Mouse (Mus musculus) C2C12 (cell line): Measurements from ENCODE around the gene Ece2.

Experiments used
- CTCF ChIP-seq: IDR thresholded peaks from one replicate; pipeline ENCODE4 v1.5.1; 2011; ENCODE audit not compliant: control insufficient read depth, insufficient read depth, insufficient read length
- MAX ChIP-seq: IDR thresholded peaks from one replicate; pipeline ENCODE4 v1.6.1; 2011; ENCODE audit warnings: mild to moderate bottlenecking, control low read depth
- USF1 ChIP-seq: IDR thresholded peaks from one replicate; pipeline ENCODE4 v1.6.1; 2011; ENCODE audit warnings: low read depth, mild to moderate bottlenecking, control low read depth, moderate library complexity

DNA sequence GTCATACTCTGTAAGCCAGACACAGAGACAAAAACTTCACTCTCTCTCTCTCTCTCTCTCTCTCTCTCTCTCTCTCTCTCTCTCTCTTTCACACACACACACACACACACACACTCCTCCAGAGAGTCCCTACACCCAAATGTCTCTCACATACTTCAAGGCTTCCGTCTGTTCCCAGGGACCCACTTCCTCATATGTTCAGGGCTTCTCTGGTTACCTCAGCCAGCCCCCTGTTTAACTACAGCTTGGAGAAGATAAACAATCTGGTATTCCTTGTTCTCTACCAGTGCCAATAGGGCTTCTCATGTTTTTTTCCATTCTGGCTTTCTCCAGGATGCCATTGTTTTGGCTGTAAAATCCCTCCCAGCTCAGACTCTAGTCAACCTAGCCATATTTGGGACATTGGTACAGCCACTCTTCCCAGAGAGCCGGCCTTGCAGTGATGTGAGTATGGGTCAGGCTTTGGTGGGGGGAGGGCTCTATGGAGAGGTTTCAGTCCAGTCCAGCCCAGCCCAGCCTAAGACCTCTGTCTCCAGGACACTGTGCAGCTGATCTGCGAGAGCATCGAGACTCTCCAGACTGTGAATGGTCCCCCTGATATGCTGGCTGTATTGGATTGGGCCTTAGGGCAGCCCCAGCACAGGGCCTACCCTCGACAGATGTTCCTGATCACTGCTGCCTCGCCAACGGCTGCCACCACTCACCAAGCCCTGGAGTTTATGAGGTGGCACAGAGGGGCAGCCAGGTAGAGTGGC lies 32.8 kb upstream of the Ece2 start:
- TF ChIP-seq MAX: no peak
- TF ChIP-seq CTCF: no peak
- TF ChIP-seq USF1: no peak
